Mouse (Mus musculus) liver, embryonic 14.5 days (tissue): ENCODE measurements at regions not wholly inside any gene's neighbourhood (a gene's known extent, or its start where the extent isn't known, plus 50 kb on each side); places are given as distances from the start of the nearest gene placed in this dataset.

Experiments used
- ATAC-seq: fragments of 200-750 bp; cut with Nextera tagmentation; 2 replicates; pipeline ENCODE4 v1.8.0; 2017; ENCODE audit warnings: moderate number of reproducible peaks, mild to moderate bottlenecking, moderate library complexity; ENCODE audit not compliant: insufficient read depth
- DNase-seq, 3 experiments: peaks; one replicate each; pipeline ENCODE4 v3.0.0-alpha.2; 2012 to 2013; ENCODE audit warnings: low read depth in 3 of 3, low spot score in 3 of 3
- H3K27ac ChIP-seq: fragments of 300-500 bp; sonication (generic); 2 replicates; pipeline ENCODE4 v1.5.1; 2014; ENCODE audit warnings: moderate library complexity, mild to moderate bottlenecking, control low read depth, inconsistent platforms
- H3K27me3 ChIP-seq: fragments of 300-500 bp; sonication (generic); 2 replicates; pipeline ENCODE4 v1.6.1; 2014; ENCODE audit warnings: mild to moderate bottlenecking, low read length, moderate library complexity; ENCODE audit not compliant: control insufficient read depth, insufficient read depth
- H3K36me3 ChIP-seq: fragments of 300-500 bp; sonication (generic); replicated peaks from 2 replicates; pipeline ENCODE4 v1.6.1; 2014; ENCODE audit warnings: low read depth; ENCODE audit not compliant: control insufficient read depth, insufficient read depth
- H3K4me1 ChIP-seq, 2 experiments: fragments of 200-500 bp in 1 of 2; fragments of 300-500 bp in 1 of 2; sonication (generic) in 1 of 2; replicated peaks; 2 replicates each; pipeline ENCODE4 v1.6.1; 2012 to 2014; ENCODE audit warnings: antibody characterized with exemption in 1 of 2, inconsistent platforms in 1 of 2, low read length in 1 of 2; ENCODE audit not compliant: control insufficient read depth in 2 of 2, insufficient read depth in 2 of 2
- H3K4me2 ChIP-seq: fragments of 300-500 bp; sonication (generic); 2 replicates; pipeline ENCODE4 v1.6.1; 2014; ENCODE audit warnings: low read depth, mild to moderate bottlenecking, control low read depth, moderate library complexity
- H3K4me3 ChIP-seq, 2 experiments: fragments of 200-500 bp in 1 of 2; fragments of 300-500 bp in 1 of 2; sonication (generic) in 1 of 2; 2 replicates each; pipeline ENCODE4 v1.5.1; 2012 to 2014; ENCODE audit warnings: low read depth in 2 of 2, low read length in 2 of 2, mild to moderate bottlenecking in 2 of 2, control low read depth in 1 of 2, inconsistent platforms in 1 of 2, moderate library complexity in 1 of 2; ENCODE audit not compliant: insufficient read depth in 1 of 2
- H3K9ac ChIP-seq: fragments of 300-500 bp; sonication (generic); replicated peaks from 2 replicates; pipeline ENCODE4 v1.6.1; 2014; ENCODE audit warnings: mild to moderate bottlenecking, control low read depth, moderate library complexity
- H3K9me3 ChIP-seq: fragments of 300-500 bp; sonication (generic); 2 replicates; pipeline ENCODE4 v1.6.1; 2016; ENCODE audit warnings: low read length, mixed read lengths; ENCODE audit not compliant: control insufficient read depth
- CTCF ChIP-seq: IDR thresholded peaks from 2 replicates; pipeline ENCODE4 v1.5.1; 2016; ENCODE audit warnings: antibody characterized with exemption, low read depth, control low read depth
- EP300 ChIP-seq: IDR thresholded peaks from 2 replicates; pipeline ENCODE4 v1.6.1; 2016; ENCODE audit warnings: antibody characterized with exemption, low read depth
- WGBS: fragments of 180-500 bp; shearing (Covaris S2); extraction: QIAGEN DNeasy Blood & Tissue Kit; methylation state at CpG from one replicate; pipeline ENCODE4 v1.1.7; 2014; ENCODE audit not compliant: insufficient replicate concordance; 5-methylcytosine and 5-hydroxymethylcytosine counted together

DNA sequence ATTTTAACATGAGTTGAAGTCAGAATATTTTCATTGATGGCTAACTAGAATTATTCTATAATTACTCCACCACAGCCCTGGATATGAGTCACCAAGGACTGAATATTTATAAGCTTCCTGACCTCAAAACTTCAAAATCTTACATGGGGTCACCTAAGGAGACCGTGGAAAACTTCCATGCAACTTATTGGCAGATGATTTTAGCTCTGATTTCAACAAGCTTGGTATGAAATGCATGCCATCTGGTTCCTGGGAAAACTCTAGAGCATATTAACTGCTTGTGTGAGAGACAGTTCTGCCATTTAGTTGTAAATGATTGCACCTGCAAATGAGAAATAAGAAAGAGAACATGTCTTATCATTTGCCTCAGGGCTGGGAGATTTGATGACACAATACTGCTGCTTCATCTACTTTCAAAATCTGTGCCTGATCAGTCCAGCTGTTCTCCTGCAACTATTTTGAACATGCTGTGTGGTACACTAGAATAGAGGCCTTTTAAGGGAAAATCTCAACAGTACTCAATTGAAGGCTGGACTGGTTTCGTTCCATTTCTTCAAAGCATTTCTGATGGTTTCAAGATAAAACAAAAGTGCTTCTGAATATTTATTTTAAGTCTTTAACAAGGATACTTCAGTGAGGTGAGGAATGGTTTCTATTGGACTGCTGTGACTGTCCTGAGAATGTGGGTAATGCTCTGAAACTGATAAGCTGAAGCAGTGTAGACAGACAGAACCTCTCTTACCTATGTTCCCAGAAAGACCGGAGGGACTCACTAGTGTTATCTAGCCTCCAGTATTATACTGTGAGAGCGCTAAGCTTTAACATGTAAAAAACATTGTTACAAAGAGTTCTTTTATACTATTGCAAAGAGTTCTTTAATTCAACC lies 513.8 kb upstream of the Nr5a2 start:
- Histone ChIP-seq H3K4me3 (no peak overlapping the region), H3K4me1 (no peaks in the 10 kb centered on the region), H3K36me3 (no peaks in the 10 kb centered on the region), H3K27me3 (no peaks in the 10 kb centered on the region), H3K27ac (no peak overlapping the region), H3K4me2 (no peak overlapping the region), H3K9me3 (no peaks in the 10 kb centered on the region), H3K9ac (no peak overlapping the region)
- ATAC-seq, result no peak
- TF ChIP-seq EP300, result no peak
- TF ChIP-seq CTCF, result no peak
- no peak for DNase-seq
- 66% methylated on average over 4 of the region's 4 CpGs for WGBS

DNA sequence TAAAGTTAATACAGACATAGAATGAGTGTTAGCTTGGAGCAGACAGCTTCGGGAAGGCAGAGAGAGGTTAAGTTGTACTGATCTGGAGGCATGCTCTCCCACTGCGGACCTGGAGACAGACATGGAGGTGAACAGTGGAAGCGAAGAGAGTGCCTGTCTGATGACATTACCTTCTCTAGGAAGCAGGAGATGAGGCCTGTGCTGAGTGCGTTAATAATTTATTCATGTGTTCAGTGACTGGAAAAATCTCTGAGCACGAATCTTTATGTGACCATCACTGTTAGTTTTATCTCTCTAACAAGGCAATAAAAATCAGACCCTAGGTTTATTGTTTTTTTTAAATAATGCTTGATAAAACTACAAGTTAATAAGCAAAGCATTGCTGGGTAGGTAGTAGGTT lies 504.7 kb upstream of the Nr5a2 start:
- no peak overlapping the region for H3K4me3 ChIP-seq
- ATAC-seq (no peak), DNase-seq (no peak)
- H3K4me1 ChIP-seq, result no peaks in the 10 kb centered on the region
- no peak overlapping the region for H3K9ac ChIP-seq
- no peak for TF ChIP-seq EP300
- TF ChIP-seq CTCF, result no peak
- H3K27ac ChIP-seq, result no peak overlapping the region
- WGBS, result 69% methylated on average over 5 of the region's 5 CpGs
- no peak overlapping the region for H3K4me2 ChIP-seq
- H3K9me3 ChIP-seq, result no peaks in the 10 kb centered on the region; the same call in 1 of the 2 replicates
- no peaks in the 10 kb centered on the region for H3K27me3 ChIP-seq
- H3K36me3 ChIP-seq, result no peaks in the 10 kb centered on the region

DNA sequence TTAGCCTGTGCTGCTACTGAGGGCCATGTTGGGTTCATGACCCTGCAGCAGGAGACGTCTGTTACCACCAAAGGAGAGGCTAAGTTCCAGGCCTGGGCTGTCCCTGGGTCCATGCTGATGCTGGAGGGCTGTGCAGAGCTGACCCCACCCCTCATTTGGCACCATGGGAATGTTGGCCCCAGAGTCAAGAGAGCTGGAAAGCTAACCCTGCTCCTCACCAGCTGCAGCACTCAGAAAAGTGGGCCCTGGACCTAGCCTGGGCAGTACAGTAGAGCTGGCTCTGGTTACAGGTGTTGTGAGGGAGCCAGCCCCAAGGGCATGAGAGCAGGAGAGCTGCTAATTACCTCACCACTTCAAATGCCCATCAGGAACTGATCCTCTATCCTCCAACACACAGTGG lies 500.9 kb upstream of the Nr5a2 start:
- H3K36me3 ChIP-seq, result no peaks in the 10 kb centered on the region

DNA sequence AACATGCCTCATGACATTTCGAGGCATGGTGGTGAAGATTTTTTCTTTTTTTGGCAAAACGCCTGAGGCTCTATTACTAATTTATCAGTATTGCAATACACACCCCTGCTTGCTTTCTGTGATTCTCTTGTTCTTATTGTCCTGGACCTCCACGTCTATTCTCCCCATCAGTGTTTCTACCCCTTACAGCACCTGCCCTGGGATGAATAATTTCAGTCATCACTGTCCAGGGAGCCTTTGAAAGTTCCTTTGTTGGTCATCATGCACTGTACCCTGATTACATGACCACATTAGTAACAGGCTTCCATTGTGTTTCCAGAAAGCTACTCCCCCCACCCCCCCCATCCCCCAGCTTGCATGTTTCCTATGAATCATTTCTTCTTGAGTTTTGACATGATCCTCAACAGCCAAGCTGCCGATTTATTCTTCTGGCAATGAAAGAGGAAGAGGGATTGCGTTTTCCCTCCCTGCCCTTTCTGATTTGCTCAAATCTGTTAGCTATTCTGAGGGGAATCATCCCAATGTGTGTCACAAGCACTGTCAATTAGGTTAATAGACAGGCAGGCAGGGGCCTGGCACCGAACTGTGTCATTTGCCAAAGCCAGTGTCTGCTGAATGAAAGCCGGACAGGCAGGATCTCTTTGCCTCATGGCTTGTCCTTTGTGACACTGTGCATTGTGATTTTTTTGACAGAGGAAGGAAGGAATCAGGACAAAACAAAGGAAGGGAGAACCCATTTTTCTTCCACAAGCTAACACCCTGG lies 493.4 kb upstream of the Nr5a2 start:
- ATAC-seq (no peak), DNase-seq (no peak)
- Histone ChIP-seq H3K27me3 (no peaks in the 10 kb centered on the region), H3K36me3 (no peaks in the 10 kb centered on the region), H3K27ac (no peak overlapping the region), H3K4me2 (no peak overlapping the region), H3K4me1 (no peaks in the 10 kb centered on the region), H3K4me3 (no peak overlapping the region), H3K9ac (no peak overlapping the region), H3K9me3 (no peaks in the 10 kb centered on the region)
- WGBS, result 51% methylated on average over 7 of the region's 7 CpGs
- TF ChIP-seq EP300 (no peak), CTCF (no peak)

More for the DNA sequence above, 500.9 kb upstream of the Nr5a2 start:
- Histone ChIP-seq H3K27me3 (no peaks in the 10 kb centered on the region), H3K9ac (no peak overlapping the region), H3K4me3 (no peak overlapping the region), H3K9me3 (no peaks in the 10 kb centered on the region; the same call in 1 of the 2 replicates), H3K27ac (no peak overlapping the region), H3K4me2 (no peak overlapping the region), H3K4me1 (no peaks in the 10 kb centered on the region)
- no peak for DNase-seq
- WGBS, result 30% methylated on average over 1 of the region's 1 CpGs
- ATAC-seq, result no peak
- TF ChIP-seq CTCF, result no peak
- TF ChIP-seq EP300, result no peak

DNA sequence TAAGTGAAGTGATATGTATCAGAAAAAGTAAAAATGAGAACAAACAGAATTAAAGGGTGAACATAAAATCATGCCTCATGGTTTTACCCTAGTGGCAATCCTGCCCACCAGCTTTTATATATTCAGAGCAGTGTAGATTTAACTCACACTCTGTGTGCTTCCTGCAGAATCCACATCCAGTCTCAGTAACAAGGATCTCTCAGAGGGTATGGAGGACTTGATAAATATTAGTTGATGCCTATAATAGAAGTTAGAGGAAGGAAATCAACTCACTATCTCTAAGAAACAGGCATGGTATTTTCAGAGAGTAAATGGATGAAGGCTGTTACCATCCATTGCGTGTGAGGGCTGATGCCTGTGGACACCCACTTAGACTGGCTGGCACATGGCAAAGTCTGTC lies 492.5 kb upstream of the Nr5a2 start:
- no peak overlapping the region for H3K9ac ChIP-seq
- WGBS, result 17% methylated on average over 1 of the region's 1 CpGs
- no peak overlapping the region for H3K4me2 ChIP-seq
- no peak overlapping the region for H3K27ac ChIP-seq
- no peaks in the 10 kb centered on the region for H3K36me3 ChIP-seq
- TF ChIP-seq EP300 (no peak), CTCF (no peak)
- no peaks in the 10 kb centered on the region for H3K27me3 ChIP-seq
- ATAC-seq (no peak), DNase-seq (no peak)
- no peak overlapping the region for H3K4me3 ChIP-seq
- H3K4me1 ChIP-seq, result no peaks in the 10 kb centered on the region
- H3K9me3 ChIP-seq, result no peaks in the 10 kb centered on the region
